Mouse (Mus musculus): ENCODE measurements around the gene Plekha6. TPM values are rescaled to one million over a fixed set of nuclear protein-coding genes. Genes with fewer than 3 reads are reported as not detected.

Plekha6 gene
- polyA plus RNA-seq, 1 experiment from 2014 or later = 12.5 TPM

GRCm38 (mm10) chr1:133309652-133310267 lies 145.8 kb downstream of the Plekha6 start, which contains the start of gene Golt1a:
TSS of gene Golt1a (plus strand) at chr1:133309800.
- no peak for DNase-seq (ENCODE audit: low spot score)
- Histone ChIP-seq H3K36me3 (no peaks in the 10 kb centered on the region), H3K27ac (replicated peaks) (no peak within 1 kb of the TSS), H3K27me3 (ENCODE audit: low read depth, poor library complexity, severe bottlenecking) (peaks cover 4% of the 10 kb centered on the region; the same call in 1 of the 2 replicates), H3K9me3 (replicated peaks) (no peaks in the 10 kb centered on the region), H3K4me1 (peaks cover 17% of the 10 kb centered on the region), H3K4me3 (no peak within 1 kb of the TSS)
- WGBS = 67% methylated on average over 14 of the region's 14 CpGs

GRCm38 (mm10) chr1:133311240-133311639 lies 147.2 kb downstream of the Plekha6 start:
- WGBS = 65% methylated on average over 4 of the region's 4 CpGs
- H3K4me1 ChIP-seq = peaks cover 17% of the 10 kb centered on the region
- H3K9me3 ChIP-seq (replicated peaks) = no peaks in the 10 kb centered on the region
- DNase-seq (ENCODE audit: low spot score) = no peak
- H3K36me3 ChIP-seq = no peaks in the 10 kb centered on the region
- H3K4me3 ChIP-seq = no peak overlapping the region
- peaks cover 4% of the 10 kb centered on the region; the same call in 1 of the 2 replicates for H3K27me3 ChIP-seq (ENCODE audit: low read depth, poor library complexity, severe bottlenecking)
- no peak overlapping the region for H3K27ac ChIP-seq (replicated peaks)

- Histone ChIP-seq H3K36me3 (no peaks in the 10 kb centered on the region), H3K27me3 (ENCODE audit: low read depth, poor library complexity, severe bottlenecking) (peaks cover 4% of the 10 kb centered on the region; the same call in 1 of the 2 replicates), H3K9me3 (replicated peaks) (no peaks in the 10 kb centered on the region), H3K4me1 (peaks cover 15% of the 10 kb centered on the region), H3K27ac (replicated peaks) (0 out of 2 replicates have a peak overlapping the region, but pooled peaks have one; percentile 10), H3K4me3 (no peak overlapping the region)
- DNase-seq (ENCODE audit: low spot score) = no peak
- WGBS = 37% methylated on average over 10 of the region's 10 CpGs
Measured at GRCm38 (mm10) chr1:133311946-133312345, 147.9 kb downstream of the Plekha6 start.

- Histone ChIP-seq H3K4me1 (peaks cover 10% of the 10 kb centered on the region), H3K9me3 (replicated peaks) (peaks cover 8% of the 10 kb centered on the region; the same call in 1 of the 2 replicates), H3K27ac (replicated peaks) (no peak overlapping the region), H3K27me3 (ENCODE audit: low read depth, poor library complexity, severe bottlenecking) (peaks cover 4% of the 10 kb centered on the region; the same call in 1 of the 2 replicates), H3K4me3 (no peak overlapping the region), H3K36me3 (no peaks in the 10 kb centered on the region)
- WGBS = 21% methylated on average over 8 of the region's 8 CpGs
- DNase-seq (ENCODE audit: low spot score) = peak; percentile 68
Measured at GRCm38 (mm10) chr1:133314364-133314763, 150.4 kb downstream of the Plekha6 start.

GRCm38 (mm10) chr1:133315775-133316174 lies 151.8 kb downstream of the Plekha6 start:
- 89% methylated on average over 6 of the region's 6 CpGs for WGBS
- H3K9me3 ChIP-seq (replicated peaks) = peaks cover 8% of the 10 kb centered on the region; the same call in 1 of the 2 replicates
- no peak overlapping the region for H3K4me3 ChIP-seq
- peaks cover 10% of the 10 kb centered on the region for H3K4me1 ChIP-seq
- H3K27me3 ChIP-seq (ENCODE audit: low read depth, poor library complexity, severe bottlenecking) = 0 out of 2 replicates have a peak, but pooled peaks cover 2% of the 10 kb centered on the region
- no peak for DNase-seq (ENCODE audit: low spot score)
- no peak overlapping the region for H3K27ac ChIP-seq (replicated peaks)
- H3K36me3 ChIP-seq = no peaks in the 10 kb centered on the region

GRCm38 (mm10) chr1:133316577-133316976 lies 152.6 kb downstream of the Plekha6 start:
- DNase-seq (ENCODE audit: low spot score) = no peak
- H3K36me3 ChIP-seq = no peaks in the 10 kb centered on the region
- H3K27me3 ChIP-seq (ENCODE audit: low read depth, poor library complexity, severe bottlenecking) = peaks cover 6% of the 10 kb centered on the region; the same call in 1 of the 2 replicates
- peaks cover 8% of the 10 kb centered on the region; the same call in 1 of the 2 replicates for H3K9me3 ChIP-seq (replicated peaks)
- no peak overlapping the region for H3K27ac ChIP-seq (replicated peaks)
- no peak overlapping the region for H3K4me3 ChIP-seq
- 82% methylated on average over 4 of the region's 4 CpGs for WGBS
- H3K4me1 ChIP-seq = peaks cover 10% of the 10 kb centered on the region

- no peak for DNase-seq (ENCODE audit: low spot score)
- H3K4me1 ChIP-seq = peaks cover 5% of the 10 kb centered on the region
- H3K36me3 ChIP-seq = no peaks in the 10 kb centered on the region
- peaks cover 6% of the 10 kb centered on the region; the same call in 1 of the 2 replicates for H3K27me3 ChIP-seq (ENCODE audit: low read depth, poor library complexity, severe bottlenecking)
- no peak overlapping the region for H3K4me3 ChIP-seq
- H3K27ac ChIP-seq (replicated peaks) = no peak overlapping the region
- H3K9me3 ChIP-seq (replicated peaks) = peaks cover 8% of the 10 kb centered on the region; the same call in 1 of the 2 replicates
- WGBS = 84% methylated on average over 1 of the region's 1 CpGs
Measured at GRCm38 (mm10) chr1:133317149-133317548, 153.1 kb downstream of the Plekha6 start.

- H3K27ac ChIP-seq (replicated peaks) = no peak within 1 kb of the TSS
- peaks cover 10% of the 10 kb centered on the region for H3K4me1 ChIP-seq
- H3K4me3 ChIP-seq = no peak within 1 kb of the TSS
- peaks cover 17% of the 10 kb centered on the region for H3K27me3 ChIP-seq (ENCODE audit: low read depth, poor library complexity, severe bottlenecking)
- WGBS = 86% methylated on average over 13 of the region's 13 CpGs
- no peak for DNase-seq (ENCODE audit: low spot score)
- no peaks in the 10 kb centered on the region for H3K36me3 ChIP-seq
- peaks cover 8% of the 10 kb centered on the region; the same call in 1 of the 2 replicates for H3K9me3 ChIP-seq (replicated peaks)
Measured at GRCm38 (mm10) chr1:133321267-133321925, 157.4 kb downstream of the Plekha6 start, which contains the start of gene Kiss1. TSS of gene Kiss1 (plus strand) at chr1:133321875.

GRCm38 (mm10) chr1:133323333-133323732 lies 159.3 kb downstream of the Plekha6 start:
- H3K36me3 ChIP-seq = no peaks in the 10 kb centered on the region
- 69% methylated on average over 5 of the region's 5 CpGs for WGBS
- no peak for DNase-seq (ENCODE audit: low spot score)

GRCm38 (mm10) chr1:133325951-133326350 lies 161.9 kb downstream of the Plekha6 start:
- Histone ChIP-seq H3K4me1 (peaks cover 35% of the 10 kb centered on the region), H3K9me3 (replicated peaks) (no peaks in the 10 kb centered on the region), H3K27me3 (ENCODE audit: low read depth, poor library complexity, severe bottlenecking) (peaks cover 56% of the 10 kb centered on the region), H3K27ac (replicated peaks) (no peak overlapping the region), H3K36me3 (no peaks in the 10 kb centered on the region), H3K4me3 (no peak overlapping the region)
- no peak for DNase-seq (ENCODE audit: low spot score)
- WGBS = 90% methylated on average over 8 of the region's 8 CpGs

More at GRCm38 (mm10) chr1:133323333-133323732, 159.3 kb downstream of the Plekha6 start:
- Histone ChIP-seq H3K9me3 (replicated peaks) (peaks cover 5% of the 10 kb centered on the region; the same call in 1 of the 2 replicates), H3K27me3 (ENCODE audit: low read depth, poor library complexity, severe bottlenecking) (peaks cover 33% of the 10 kb centered on the region), H3K4me3 (no peak overlapping the region), H3K4me1 (peaks cover 14% of the 10 kb centered on the region), H3K27ac (replicated peaks) (0 out of 2 replicates have a peak overlapping the region, but pooled peaks have one; percentile 33)

GRCm38 (mm10) chr1:133327094-133327493 lies 163.1 kb downstream of the Plekha6 start:
- no peaks in the 10 kb centered on the region for H3K9me3 ChIP-seq (replicated peaks)
- peaks cover 64% of the 10 kb centered on the region for H3K27me3 ChIP-seq (ENCODE audit: low read depth, poor library complexity, severe bottlenecking)
- no peak overlapping the region for H3K27ac ChIP-seq (replicated peaks)
- 55% methylated on average over 5 of the region's 5 CpGs for WGBS
- peaks cover 44% of the 10 kb centered on the region for H3K4me1 ChIP-seq
- H3K4me3 ChIP-seq = no peak overlapping the region
- H3K36me3 ChIP-seq = no peaks in the 10 kb centered on the region
- DNase-seq (ENCODE audit: low spot score) = no peak

GRCm38 (mm10) chr1:133328299-133328795 lies 164.3 kb downstream of the Plekha6 start:
- 62% methylated on average over 6 of the region's 6 CpGs for WGBS
- no peaks in the 10 kb centered on the region; the same call in 1 of the 2 replicates for H3K9me3 ChIP-seq (replicated peaks)
- H3K4me3 ChIP-seq = no peak overlapping the region
- no peaks in the 10 kb centered on the region for H3K36me3 ChIP-seq
- no peak for DNase-seq (ENCODE audit: low spot score)
- H3K4me1 ChIP-seq = peaks cover 41% of the 10 kb centered on the region
- peaks cover 73% of the 10 kb centered on the region for H3K27me3 ChIP-seq (ENCODE audit: low read depth, poor library complexity, severe bottlenecking)
- H3K27ac ChIP-seq (replicated peaks) = no peak overlapping the region

Data from midbrain, embryonic 10.5 days (tissue).